Mouse (Mus musculus) testis, postnatal 14 days (tissue): Measurements from ENCODE around the gene Tnnt3.

ENCODE experiments used
- DNase-seq: peaks from one replicate; pipeline ENCODE4 v3.0.0; 2021; ENCODE audit warnings: low spot score

The Tnnt3 gene

GRCm38 (mm10) chr7:142542771-142543303, 44.2 kb downstream of the Tnnt3 start:
- no peak for DNase-seq

DNA sequence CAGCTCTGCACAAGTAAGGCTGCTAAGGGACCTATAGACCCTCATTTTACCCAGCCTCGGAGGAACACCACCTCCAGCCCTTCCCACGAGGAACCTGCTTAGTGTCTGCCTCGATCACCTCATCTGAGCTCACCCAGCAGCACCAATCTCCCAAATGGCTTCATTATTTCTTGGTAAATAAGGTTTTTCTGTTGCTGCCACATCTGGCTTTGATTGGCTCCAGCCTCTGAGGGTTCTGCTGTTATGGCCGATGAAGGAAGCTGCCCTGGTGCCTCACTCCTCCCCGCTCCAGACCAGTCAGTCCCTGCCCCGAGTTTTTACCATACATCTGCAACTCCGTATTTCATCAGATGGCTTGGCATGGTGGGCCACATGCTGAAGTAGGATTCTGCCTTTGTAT, 47.3 kb downstream of the Tnnt3 start:
- no peak for DNase-seq

GRCm38 (mm10) chr7:142547874-142548273, 49.2 kb downstream of the Tnnt3 start:
- no peak for DNase-seq

DNA sequence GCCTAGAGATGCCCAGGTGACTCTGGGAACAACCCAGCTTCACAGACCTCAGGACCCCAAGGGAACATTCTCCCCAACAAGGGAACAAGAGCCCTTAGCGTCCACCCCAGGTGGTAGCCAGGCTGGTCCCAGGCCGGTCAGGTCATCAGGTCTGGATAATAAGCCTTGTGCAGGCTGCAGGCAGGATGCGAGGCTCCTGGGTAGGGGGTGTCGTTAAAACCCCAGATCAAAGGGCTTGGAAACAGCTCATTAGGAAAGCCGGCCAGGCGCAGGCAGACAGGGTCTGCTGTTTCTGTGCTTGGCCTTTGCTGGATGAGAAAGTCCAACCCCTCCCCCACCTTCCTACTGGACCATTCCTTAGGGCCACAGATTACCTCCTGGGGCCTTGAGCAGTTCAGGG, 50.1 kb downstream of the Tnnt3 start:
- no peak for DNase-seq

DNA sequence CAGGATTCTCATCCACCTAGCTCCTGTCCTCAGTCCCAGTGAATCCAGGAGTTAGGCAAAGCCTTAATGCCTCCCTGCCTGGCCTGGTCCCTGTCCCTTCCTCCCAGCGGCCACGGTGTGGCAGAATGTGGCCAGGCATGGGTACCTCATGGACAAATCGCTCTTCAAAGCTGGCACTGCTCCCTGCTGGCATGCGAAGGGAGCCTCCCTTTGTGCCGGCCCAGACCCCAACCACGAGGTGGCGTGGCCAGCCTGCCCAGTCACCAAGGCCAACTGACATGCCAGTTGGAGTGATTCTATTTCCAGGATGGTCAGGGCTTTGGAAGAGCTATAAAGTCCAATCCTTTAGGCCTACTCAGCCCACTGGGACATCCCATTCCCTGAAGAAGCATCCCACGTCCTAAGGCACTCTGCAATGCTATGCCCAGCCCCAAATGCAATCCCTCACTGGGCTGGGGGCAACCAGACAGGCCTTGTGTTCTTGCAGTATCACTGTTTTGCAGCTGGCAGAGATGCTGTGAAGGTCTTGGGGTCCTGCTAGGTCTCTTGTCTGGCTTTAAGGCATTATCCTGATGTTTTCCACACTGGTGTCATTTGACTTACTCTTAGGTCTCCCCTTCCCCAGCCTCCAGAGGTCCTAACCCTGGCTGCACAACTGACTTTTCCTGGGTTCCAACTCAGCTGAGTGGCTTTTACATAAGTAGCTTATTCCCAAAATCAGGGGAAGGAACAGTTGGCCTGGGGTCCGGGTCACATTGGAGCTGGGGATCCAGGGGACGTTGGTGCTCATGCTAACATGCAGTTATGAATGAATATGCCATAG, 51.5 kb downstream of the Tnnt3 start:
- no peak for DNase-seq

- DNase-seq: no peak
Measured at GRCm38 (mm10) chr7:142550935-142551373, 52.3 kb downstream of the Tnnt3 start.

- DNase-seq: no peak
Measured at GRCm38 (mm10) chr7:142551691-142552090, 53.1 kb downstream of the Tnnt3 start.

GRCm38 (mm10) chr7:142552591-142553416, 54.2 kb downstream of the Tnnt3 start:
- DNase-seq: no peak

GRCm38 (mm10) chr7:142553417-142554335, 55.0 kb downstream of the Tnnt3 start:
- no peak for DNase-seq

- DNase-seq: no peak
Measured at GRCm38 (mm10) chr7:142554625-142555024, 56.0 kb downstream of the Tnnt3 start.

- no peak for DNase-seq
Measured at GRCm38 (mm10) chr7:142555366-142556088, 56.9 kb downstream of the Tnnt3 start.

DNA sequence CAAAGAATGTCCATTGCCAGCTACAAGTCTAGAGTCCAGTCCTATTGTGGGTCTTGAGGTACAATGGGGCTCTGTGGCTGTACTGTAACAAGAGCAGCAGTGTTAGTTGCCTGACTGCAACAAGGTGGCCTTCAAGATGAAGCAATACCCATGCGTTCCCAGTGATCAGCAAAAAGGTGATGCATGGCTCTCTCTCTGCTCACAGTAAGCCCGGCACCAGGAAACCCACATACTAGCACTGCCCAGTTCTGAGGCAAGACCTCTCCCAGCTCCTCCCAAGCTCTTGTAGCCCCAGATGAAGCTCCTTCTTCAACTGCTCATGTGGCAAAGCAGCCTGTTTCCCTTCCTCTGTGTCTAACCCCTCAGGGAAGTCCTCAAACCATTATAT, 57.4 kb downstream of the Tnnt3 start:
- DNase-seq: no peak

- no peak for DNase-seq
Measured at GRCm38 (mm10) chr7:142557696-142558095, 59.1 kb downstream of the Tnnt3 start.

- DNase-seq: no peak
Measured at GRCm38 (mm10) chr7:142558511-142559146, 60.0 kb downstream of the Tnnt3 start.

DNA sequence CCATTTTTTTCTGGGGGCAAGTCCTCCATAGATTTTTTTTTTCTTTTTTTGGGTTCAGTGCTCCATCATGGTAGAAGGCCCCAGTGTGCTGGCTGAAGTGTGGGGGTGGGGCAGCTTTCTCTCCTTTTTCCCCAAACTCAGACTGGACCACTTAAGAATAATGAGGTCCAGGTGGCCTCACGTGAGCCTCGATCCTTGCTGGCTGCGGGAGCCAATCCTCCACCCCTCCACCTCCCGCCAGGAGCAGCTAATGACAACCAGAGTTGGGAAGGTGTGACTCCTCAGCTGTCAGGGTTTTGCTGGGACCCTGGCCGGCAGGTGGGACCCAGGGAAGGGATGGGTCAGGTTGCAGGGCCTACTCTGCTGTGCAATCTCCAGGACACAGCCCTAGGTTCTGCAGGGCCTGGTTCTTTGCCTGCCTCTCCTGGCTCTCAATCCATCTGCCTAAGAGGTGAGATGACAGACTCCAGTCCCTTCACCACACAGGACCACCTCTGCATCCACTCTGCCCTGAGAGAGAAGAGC, 61.1 kb downstream of the Tnnt3 start:
- no peak for DNase-seq

DNA sequence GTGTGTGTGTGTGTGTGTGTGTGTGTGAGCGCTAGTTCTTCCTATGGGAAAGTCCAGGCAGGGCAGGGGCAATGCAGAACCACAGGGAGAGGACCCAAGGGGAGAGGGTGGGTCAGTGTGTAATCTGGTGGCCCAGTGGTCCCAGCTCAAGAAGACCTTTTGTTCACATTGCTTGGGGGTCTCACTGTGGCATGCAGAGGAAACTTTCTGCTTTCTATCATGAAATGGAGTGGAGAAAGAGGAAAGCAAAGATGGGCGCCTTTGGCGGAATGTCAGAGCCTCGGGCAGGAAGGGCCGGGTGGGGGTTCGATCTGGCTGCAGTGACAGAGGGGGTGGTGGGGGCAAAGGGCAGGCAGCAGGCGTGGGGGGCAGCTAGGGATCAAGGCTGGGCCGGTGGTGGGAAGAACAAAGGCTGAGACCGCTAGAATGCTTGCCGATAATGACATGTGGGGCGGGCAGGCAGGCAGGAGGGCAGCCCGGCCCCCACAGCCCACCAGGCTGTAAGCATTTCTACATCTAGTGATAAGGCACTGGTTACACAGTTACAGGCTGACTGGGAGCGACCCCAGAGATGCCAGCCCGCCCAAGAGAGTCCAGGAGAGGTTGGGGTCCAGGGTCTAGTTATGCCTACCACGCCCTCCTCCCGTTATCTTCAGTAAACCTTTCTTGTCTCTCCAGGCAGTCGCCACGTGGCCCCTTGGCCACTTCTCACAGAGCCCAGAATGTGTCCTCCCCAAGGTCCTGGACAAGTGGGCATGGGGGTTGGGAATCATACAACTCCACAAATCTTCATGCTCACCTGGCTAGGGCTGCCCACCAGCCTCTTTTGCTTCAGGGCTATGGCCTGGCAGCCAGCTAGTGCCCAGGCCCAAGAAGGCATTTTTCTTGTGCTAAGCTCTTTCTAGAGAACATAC, 62.6 kb downstream of the Tnnt3 start:
- DNase-seq: no peak

- DNase-seq: no peak
Measured at GRCm38 (mm10) chr7:142561856-142562404, 63.3 kb downstream of the Tnnt3 start.

- DNase-seq: no peak
Measured at GRCm38 (mm10) chr7:142563168-142563567, 64.5 kb downstream of the Tnnt3 start.
